Mouse (Mus musculus): Measurements from ENCODE around the gene Rasgrp4.
"Not testable (repeated sequence)": the region's sequence is repeated elsewhere in the genome, so short reads cannot be mapped to it uniquely, and the experiment has no call there.

- not testable (repeated sequence) for TF ChIP-seq CTCF (IDR thresholded peaks at IDR 0.05; ENCODE audit: control insufficient read depth, insufficient read depth, low read length); POLR2A (IDR thresholded peaks at IDR 0.05; ENCODE audit: borderline replicate concordance, control insufficient read depth, low read depth, low read length)
Observed at GRCm38 (mm10) chr7:29139237-29139636, 4.6 kb downstream of the Rasgrp4 start.

All from bone marrow, adult 2 months (tissue).